Mouse (Mus musculus): ENCODE measurements around the gene Dagla.

The Dagla gene

DNA sequence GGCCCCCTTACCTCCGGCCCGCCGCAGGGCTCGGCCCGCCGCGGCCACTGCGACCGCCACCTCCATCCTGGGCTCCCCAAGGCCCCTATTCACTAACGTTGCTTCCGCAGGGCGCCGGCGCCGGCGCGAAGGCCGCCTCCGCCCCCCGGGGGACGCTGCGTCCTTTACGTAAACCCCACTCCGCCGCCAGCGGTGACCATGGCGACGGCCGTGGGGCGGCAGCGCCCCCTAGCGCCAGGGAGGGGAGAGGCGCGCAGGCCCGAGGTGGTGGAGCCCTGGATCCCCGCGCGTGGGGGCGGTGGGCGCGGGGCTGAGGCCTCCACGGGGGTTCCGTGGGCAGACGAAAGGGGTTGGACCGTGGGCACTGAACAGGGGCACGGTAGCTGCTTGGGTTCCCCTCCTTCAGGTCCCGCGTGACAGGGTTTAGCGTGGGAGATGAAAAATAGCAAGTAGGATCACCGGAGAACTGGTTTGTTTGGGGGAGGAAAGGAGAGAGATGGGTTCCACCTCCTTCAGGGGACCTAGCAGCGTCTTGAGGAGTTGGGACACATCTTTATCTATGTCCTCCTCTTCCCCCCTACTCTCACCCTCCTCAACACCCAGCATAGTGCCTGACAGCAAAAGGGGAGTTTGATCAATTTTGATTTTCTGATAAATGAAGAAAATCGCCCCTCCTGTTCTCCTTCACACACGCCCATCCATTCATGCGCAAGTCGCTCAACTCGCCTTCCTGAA, at the start of gene Dagla:
Gene Dagla (minus strand): TSS at position 68 of the 735 bp plus-strand sequence.
- Histone ChIP-seq H3K36me3 (ENCODE audit: control insufficient read depth, insufficient read depth, low read length, poor library complexity, severe bottlenecking) (no peaks in the 10 kb centered on the region), H3K27me3 (ENCODE audit: control insufficient read depth, insufficient read depth, low read length, poor library complexity, severe bottlenecking) (no peaks in the 10 kb centered on the region)
- DNase-seq (ENCODE audit: low read depth, low spot score): peak; percentile 64

- DNase-seq (ENCODE audit: low read depth, low spot score): no peak
- H3K27me3 ChIP-seq (ENCODE audit: control insufficient read depth, insufficient read depth, low read length, poor library complexity, severe bottlenecking): no peaks in the 10 kb centered on the region
- no peaks in the 10 kb centered on the region for H3K36me3 ChIP-seq (ENCODE audit: control insufficient read depth, insufficient read depth, low read length, poor library complexity, severe bottlenecking)
Measured at GRCm38 (mm10) chr19:10352218-10352617, 47.5 kb upstream of the Dagla start.

GRCm38 (mm10) chr19:10347628-10348273, 43.1 kb upstream of the Dagla start:
- Histone ChIP-seq H3K36me3 (ENCODE audit: control insufficient read depth, insufficient read depth, low read length, poor library complexity, severe bottlenecking) (no peaks in the 10 kb centered on the region), H3K27me3 (ENCODE audit: control insufficient read depth, insufficient read depth, low read length, poor library complexity, severe bottlenecking) (no peaks in the 10 kb centered on the region)
- DNase-seq (ENCODE audit: low read depth, low spot score): no peak

DNA sequence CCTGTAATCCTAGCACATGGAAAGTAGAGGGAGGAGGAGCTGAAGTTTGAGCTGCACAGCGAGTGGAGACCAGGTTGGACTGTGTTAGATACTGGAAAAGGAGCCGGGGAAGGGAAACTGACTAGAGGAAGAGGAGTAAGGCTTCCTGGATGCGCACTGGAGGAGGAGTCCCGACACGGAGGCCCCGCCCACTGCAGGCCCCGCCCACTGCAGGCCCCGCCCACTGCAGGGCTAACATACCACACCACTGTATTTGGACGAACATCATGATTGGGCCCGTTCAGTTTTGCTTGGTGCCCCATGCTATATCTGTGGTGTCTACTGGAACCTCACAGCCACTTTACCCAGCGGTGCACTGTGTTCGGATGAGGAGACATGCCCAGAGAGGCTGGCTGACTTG, 41.0 kb upstream of the Dagla start:
- no peak for DNase-seq (ENCODE audit: low read depth, low spot score)
- no peaks in the 10 kb centered on the region for H3K27me3 ChIP-seq (ENCODE audit: control insufficient read depth, insufficient read depth, low read length, poor library complexity, severe bottlenecking)

GRCm38 (mm10) chr19:10343866-10344265, 39.2 kb upstream of the Dagla start:
- no peak for DNase-seq (ENCODE audit: low read depth, low spot score)
- Histone ChIP-seq H3K36me3 (ENCODE audit: control insufficient read depth, insufficient read depth, low read length, poor library complexity, severe bottlenecking) (no peaks in the 10 kb centered on the region), H3K27me3 (ENCODE audit: control insufficient read depth, insufficient read depth, low read length, poor library complexity, severe bottlenecking) (no peaks in the 10 kb centered on the region)

More for the DNA sequence above, 41.0 kb upstream of the Dagla start:
- no peaks in the 10 kb centered on the region for H3K36me3 ChIP-seq (ENCODE audit: control insufficient read depth, insufficient read depth, low read length, poor library complexity, severe bottlenecking)

GRCm38 (mm10) chr19:10341817-10342439, 37.3 kb upstream of the Dagla start:
- Histone ChIP-seq H3K27me3 (ENCODE audit: control insufficient read depth, insufficient read depth, low read length, poor library complexity, severe bottlenecking) (no peaks in the 10 kb centered on the region), H3K36me3 (ENCODE audit: control insufficient read depth, insufficient read depth, low read length, poor library complexity, severe bottlenecking) (no peaks in the 10 kb centered on the region)
- DNase-seq (ENCODE audit: low read depth, low spot score): no peak

DNA sequence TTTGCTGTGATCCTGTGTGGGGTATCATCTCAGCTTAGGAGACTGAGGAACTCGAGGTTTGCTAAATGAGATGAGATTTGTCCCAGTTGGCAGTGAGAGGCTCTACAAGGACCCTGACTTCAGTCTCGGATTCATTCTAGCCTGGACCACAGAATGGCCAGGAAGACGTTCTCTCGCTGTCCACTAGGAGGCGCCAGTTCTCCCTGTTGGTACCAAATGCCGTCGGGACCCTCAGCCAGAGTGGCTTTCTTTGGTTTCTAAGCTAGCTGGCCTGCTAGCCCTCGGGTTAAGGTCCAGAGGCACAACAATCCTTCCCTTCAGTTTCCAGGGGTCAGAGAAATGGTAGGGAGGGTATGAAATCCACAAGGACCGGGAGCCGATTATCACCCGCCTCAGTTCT, 36.5 kb upstream of the Dagla start:
- Histone ChIP-seq H3K36me3 (ENCODE audit: control insufficient read depth, insufficient read depth, low read length, poor library complexity, severe bottlenecking) (no peaks in the 10 kb centered on the region), H3K27me3 (ENCODE audit: control insufficient read depth, insufficient read depth, low read length, poor library complexity, severe bottlenecking) (no peaks in the 10 kb centered on the region)
- DNase-seq (ENCODE audit: low read depth, low spot score): peak; percentile 34

DNA sequence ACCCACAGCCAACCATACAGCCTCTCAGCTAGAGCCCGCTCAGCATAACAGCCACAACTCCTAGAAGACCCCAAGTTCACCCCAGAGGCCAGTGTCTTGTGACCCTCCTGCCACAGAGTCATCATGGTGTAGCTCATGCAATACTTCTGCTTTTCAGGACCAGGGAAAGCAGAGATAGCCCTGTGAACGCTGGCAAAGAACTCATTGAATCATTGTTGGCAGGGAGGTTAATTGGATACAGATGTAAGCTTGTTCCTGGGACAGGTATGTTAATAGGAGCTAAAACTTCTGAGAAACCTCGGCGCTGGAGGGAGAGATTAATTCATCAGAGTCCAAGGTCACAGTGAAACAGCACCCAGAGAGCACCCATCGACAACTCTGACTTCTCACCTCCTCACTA, 36.0 kb upstream of the Dagla start:
- DNase-seq (ENCODE audit: low read depth, low spot score): no peak
- no peaks in the 10 kb centered on the region for H3K27me3 ChIP-seq (ENCODE audit: control insufficient read depth, insufficient read depth, low read length, poor library complexity, severe bottlenecking)
- H3K36me3 ChIP-seq (ENCODE audit: control insufficient read depth, insufficient read depth, low read length, poor library complexity, severe bottlenecking): no peaks in the 10 kb centered on the region

- DNase-seq (ENCODE audit: low read depth, low spot score): no peak
- H3K27me3 ChIP-seq (ENCODE audit: control insufficient read depth, insufficient read depth, low read length, poor library complexity, severe bottlenecking): no peaks in the 10 kb centered on the region
- no peaks in the 10 kb centered on the region for H3K36me3 ChIP-seq (ENCODE audit: control insufficient read depth, insufficient read depth, low read length, poor library complexity, severe bottlenecking)
Measured at GRCm38 (mm10) chr19:10339271-10339670, 34.6 kb upstream of the Dagla start.

- no peak for DNase-seq (ENCODE audit: low read depth, low spot score)
- Histone ChIP-seq H3K27me3 (ENCODE audit: control insufficient read depth, insufficient read depth, low read length, poor library complexity, severe bottlenecking) (no peaks in the 10 kb centered on the region), H3K36me3 (ENCODE audit: control insufficient read depth, insufficient read depth, low read length, poor library complexity, severe bottlenecking) (no peaks in the 10 kb centered on the region)
Measured at GRCm38 (mm10) chr19:10338724-10339123, 34.0 kb upstream of the Dagla start.

DNA sequence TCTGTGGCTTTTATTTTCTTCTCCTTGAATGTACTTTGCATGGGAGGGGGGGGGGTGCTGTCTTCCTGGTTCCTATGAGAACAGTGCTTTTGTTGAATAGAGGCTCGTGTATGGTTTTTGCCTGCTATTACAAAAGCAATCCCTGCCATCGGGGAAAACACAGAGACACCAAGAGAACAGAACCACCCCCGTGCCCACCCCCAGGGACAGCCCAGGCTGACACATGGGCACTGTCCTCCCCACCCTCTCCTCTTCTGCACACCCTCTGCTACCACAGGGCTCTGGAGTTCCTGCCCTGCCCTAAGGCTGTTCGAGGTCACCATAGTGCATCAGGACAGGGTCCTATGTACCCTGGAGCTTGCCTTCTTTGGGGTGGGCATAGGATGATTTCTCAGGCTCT, 29.8 kb upstream of the Dagla start:
- Histone ChIP-seq H3K27me3 (ENCODE audit: control insufficient read depth, insufficient read depth, low read length, poor library complexity, severe bottlenecking) (no peaks in the 10 kb centered on the region), H3K36me3 (ENCODE audit: control insufficient read depth, insufficient read depth, low read length, poor library complexity, severe bottlenecking) (no peaks in the 10 kb centered on the region)
- no peak for DNase-seq (ENCODE audit: low read depth, low spot score)

DNA sequence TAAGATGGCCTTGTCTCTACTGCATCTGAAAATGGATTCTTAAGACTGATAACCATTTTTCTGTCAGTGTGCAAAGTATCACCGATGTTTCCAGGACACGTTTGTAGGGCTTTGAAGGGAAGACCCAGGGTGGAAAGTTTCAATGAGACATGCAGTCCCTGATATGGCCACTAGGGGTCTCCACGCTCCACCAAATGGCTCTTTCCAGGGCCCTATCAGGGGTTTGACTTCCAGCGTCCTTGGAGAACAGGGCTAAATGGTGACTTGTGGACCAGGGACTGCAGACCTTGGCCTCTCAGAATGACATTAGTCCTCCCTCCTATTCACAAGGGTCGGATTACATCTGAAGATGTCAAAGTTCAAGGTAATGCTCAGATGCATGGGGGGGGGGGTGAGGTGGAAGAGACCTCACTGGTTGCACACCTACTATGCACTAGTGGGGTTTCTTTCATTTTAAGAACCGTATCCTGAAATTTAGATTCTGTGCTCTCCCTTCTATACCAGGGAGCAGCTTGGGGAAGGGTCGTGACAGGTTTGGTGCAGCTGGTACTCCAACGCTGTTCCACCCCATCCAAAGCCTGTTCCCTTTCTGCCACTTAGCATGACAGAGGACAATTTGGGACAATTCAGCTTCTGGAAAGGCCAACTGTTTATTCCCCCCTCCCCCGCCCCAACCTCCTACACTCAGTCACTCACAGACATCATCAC, 29.0 kb upstream of the Dagla start:
- Histone ChIP-seq H3K27me3 (ENCODE audit: control insufficient read depth, insufficient read depth, low read length, poor library complexity, severe bottlenecking) (no peaks in the 10 kb centered on the region), H3K36me3 (ENCODE audit: control insufficient read depth, insufficient read depth, low read length, poor library complexity, severe bottlenecking) (no peaks in the 10 kb centered on the region)
- DNase-seq (ENCODE audit: low read depth, low spot score): peak; percentile 51

GRCm38 (mm10) chr19:10331706-10332105, 27.0 kb upstream of the Dagla start:
- no peaks in the 10 kb centered on the region for H3K36me3 ChIP-seq (ENCODE audit: control insufficient read depth, insufficient read depth, low read length, poor library complexity, severe bottlenecking)
- H3K27me3 ChIP-seq (ENCODE audit: control insufficient read depth, insufficient read depth, low read length, poor library complexity, severe bottlenecking): no peaks in the 10 kb centered on the region
- no peak for DNase-seq (ENCODE audit: low read depth, low spot score)

DNA sequence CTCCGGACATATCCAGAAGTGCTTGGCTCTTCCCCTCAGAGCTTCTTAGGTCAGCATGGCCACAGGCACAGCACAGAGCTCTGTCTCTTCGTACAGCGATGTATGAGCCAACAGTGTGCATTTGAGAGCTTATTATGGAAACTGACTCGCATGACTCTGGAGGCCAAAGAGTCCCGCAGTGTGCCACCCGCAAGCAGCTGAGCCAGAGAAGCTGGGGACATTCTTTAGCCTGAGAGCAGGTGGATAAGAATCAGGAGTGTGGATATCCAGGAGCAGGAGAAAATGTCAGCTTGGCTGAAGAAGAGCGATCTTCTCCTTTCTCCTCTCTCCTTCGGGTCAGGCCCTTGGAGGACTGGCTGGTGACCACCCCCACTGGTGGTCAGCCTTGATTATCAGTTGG, 24.4 kb upstream of the Dagla start:
- DNase-seq (ENCODE audit: low read depth, low spot score): no peak
- no peaks in the 10 kb centered on the region for H3K27me3 ChIP-seq (ENCODE audit: control insufficient read depth, insufficient read depth, low read length, poor library complexity, severe bottlenecking)

GRCm38 (mm10) chr19:10326609-10327008, 21.9 kb upstream of the Dagla start:
- Histone ChIP-seq H3K27me3 (ENCODE audit: control insufficient read depth, insufficient read depth, low read length, poor library complexity, severe bottlenecking) (no peaks in the 10 kb centered on the region), H3K36me3 (ENCODE audit: control insufficient read depth, insufficient read depth, low read length, poor library complexity, severe bottlenecking) (no peaks in the 10 kb centered on the region)
- DNase-seq (ENCODE audit: low read depth, low spot score): no peak

More for the DNA sequence above, 24.4 kb upstream of the Dagla start:
- no peaks in the 10 kb centered on the region for H3K36me3 ChIP-seq (ENCODE audit: control insufficient read depth, insufficient read depth, low read length, poor library complexity, severe bottlenecking)

All from splenic B cell, adult 2 months (primary cell).